Mouse (Mus musculus) embryonic fibroblast, embryonic 13.5 days (primary cell): ENCODE results near the gene Bbs9.

Source experiments
- CTCF ChIP-seq: IDR thresholded peaks from 2 replicates; pipeline ENCODE4 v1.5.1; 2011; ENCODE audit warnings: mild to moderate bottlenecking, control low read depth, low read length, moderate library complexity, borderline replicate concordance; ENCODE audit not compliant: insufficient read depth
- POLR2A ChIP-seq: IDR thresholded peaks from 2 replicates; pipeline ENCODE4 v1.6.1; 2011; ENCODE audit warnings: low read depth, mild to moderate bottlenecking, control low read depth, low read length, moderate library complexity

- TF ChIP-seq CTCF (no peak), POLR2A (no peak)
Observed at GRCm38 (mm10) chr9:22505574-22505973, 30.1 kb downstream of the Bbs9 start.
